Mouse (Mus musculus) hematopoietic multipotent progenitor cell, adult 10-12 weeks (in vitro differentiated cells): ENCODE results near the gene Copz1. TPM values are rescaled to one million over a fixed set of nuclear protein-coding genes. Genes with fewer than 3 reads are reported as not detected.

ENCODE experiments used
- polyA plus RNA-seq: library from polyadenylated mRNA; stranded (reverse); fragments of >175 nt; gene quantifications from 2 replicates; pipeline ENCODE4 v1.2.3, GENCODE M21; 2012; ENCODE audit warnings: low replicate concordance

Copz1 gene
- polyA plus RNA-seq: 13.2 and 36.2 TPM in 2 replicates

DNA sequence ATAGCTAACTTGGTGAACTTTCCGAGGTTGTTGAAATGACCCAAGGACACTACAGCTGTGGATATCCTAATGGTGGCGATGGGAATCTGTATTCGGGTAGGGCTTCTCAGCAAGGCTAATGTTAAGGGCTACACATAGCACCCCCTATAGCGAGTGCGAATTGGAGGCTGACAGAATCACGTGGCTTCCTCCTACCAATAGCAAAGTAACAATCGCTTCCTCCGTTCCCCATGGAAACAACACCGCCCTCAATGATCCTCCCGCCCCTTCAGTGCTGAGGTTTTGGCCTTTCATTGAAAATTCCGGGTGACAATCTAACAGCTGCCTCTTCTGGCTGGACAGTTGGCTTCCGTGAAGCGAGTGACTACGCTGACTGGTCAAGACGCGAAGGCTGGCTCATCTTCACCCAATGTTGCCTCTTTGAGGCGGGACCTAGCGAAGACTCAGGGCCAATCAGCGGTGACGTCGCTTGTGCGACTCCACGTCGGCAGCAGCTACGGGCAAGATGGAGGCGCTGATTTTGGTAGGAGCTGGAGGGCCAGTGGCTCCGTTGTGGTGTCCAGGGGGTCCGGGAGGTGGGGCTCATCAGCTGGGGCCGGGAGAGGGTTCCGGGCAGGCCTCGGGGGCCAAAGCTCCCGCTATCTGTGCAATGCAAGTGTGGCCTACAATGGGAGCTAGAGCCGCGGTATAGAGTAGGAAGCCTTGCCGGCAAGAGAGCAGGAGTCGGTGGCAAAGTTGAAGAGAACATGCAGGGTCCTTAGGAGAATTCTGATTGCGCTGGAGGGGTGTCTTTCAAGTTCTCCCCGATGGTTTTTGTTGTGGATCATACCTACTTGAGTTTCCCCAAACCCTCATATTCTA is at the start of gene Copz1:
Copz1 (plus strand) TSS at position 296 of the 861 bp plus-strand sequence.

DNA sequence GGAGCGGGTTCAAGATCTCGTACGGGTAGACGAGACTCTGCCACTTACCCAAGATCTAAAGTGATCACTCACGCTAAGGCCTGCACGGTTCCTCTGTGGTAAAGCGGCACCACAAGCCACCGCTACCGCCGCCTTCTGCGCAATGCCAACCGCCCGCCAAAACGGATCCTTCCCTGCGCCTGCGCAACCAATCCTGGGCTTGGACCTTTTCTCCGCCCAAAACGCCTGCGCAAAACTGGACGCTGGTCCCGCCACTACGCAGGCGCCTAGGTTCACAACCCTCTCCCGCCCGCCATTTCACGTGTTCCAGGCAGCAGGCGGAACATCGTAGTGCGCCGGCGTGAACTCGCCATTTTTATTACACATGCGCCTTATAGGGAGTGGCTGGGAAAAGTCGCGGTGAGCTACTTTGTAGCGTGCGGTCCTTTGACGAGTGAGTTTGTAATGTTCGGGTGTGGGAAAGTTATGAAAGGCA is 32.8 kb upstream of the Copz1 start, which contains the start of gene Cbx5:
Cbx5 (minus strand) TSS at position 132 of the 475 bp plus-strand sequence.

DNA sequence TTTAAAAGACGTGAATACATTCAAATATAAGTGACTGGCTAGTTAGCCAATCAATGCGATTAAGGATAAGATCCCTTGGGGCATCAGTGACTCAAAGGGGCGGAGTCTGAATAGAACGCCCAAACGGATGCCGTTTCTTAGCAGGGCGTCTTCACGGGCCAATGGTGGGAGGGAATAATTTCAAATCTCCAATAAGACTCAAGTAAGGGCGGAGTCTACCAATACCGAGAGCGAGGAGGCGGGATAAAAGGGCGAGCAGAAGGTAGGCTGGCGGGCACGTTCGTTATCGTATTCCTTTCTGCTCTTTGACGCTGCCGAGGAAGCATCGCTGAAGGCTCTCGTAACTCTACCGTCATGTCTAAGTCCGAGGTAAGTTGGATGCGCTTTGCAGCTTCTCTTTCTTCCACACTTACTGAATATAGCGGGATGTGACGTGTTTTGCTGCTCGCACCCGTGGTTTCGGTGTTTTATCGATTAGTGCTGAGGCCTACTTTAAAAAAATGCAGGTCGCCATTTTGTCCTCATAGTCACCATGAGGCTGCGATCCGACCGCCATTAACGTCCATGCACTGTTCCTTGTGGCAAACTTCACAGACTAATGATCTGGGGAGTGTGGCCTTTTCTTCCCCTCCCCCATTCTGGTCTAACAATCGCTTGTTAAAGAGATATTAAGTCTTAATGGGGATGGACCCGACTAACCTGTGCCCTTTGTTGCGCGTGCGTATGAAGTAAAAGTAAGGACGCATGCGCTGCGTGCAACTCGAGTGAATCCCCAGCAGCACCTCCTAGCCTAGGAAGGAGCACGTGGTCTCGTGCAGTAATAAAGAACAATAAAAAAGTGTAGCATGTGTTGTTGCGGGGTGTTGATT is 32.1 kb upstream of the Copz1 start, which contains the start of gene Hnrnpa1:
Hnrnpa1 (plus strand) TSS at position 273 of the 869 bp plus-strand sequence.

DNA sequence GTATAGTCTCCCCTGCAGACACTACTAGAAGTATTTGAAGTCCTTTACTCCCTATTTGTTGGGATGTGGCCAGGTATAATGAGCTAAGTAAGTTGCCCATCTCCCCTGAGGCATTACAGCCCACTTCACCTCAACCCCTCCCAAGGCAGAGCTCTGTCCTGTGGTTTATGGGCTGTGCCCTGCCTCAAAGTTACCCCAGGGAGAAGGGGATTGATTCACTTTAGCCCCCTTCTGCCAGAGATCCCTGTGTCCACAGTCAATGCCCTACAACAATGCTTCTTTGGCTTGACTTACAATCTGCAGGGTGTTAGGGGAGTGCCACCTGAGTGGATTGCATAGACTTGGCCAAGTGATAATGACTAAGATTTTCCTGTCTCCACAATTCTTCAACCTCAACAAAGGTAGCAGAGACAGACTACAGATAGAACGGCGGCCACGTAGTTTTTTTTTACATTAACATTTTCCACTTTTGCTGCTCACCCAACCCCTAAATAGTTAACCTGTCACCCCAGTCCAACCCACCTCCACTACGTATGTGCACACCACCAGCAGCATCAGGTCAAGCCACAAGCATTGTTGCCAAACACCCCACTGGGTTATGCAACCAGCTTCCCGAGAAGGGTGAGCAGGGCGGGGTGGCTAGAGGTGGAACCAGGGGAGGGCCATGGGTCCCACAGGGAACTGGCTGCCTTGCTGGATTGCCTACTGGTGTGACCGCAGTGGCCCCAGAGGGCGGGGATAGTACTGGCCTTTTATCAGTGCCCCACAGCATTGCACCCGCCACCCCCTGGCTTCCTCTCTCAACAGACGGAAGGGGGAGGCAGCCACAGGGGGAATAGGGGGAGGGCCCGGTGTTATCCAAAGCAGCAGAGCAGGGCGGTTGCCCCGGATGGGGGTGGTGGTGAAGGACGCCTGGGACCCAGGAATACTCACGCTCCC is 14.5 kb upstream of the Copz1 start, which contains the start of gene Nfe2:
Nfe2 (minus strand) TSS at position 614 of the 939 bp plus-strand sequence.

DNA sequence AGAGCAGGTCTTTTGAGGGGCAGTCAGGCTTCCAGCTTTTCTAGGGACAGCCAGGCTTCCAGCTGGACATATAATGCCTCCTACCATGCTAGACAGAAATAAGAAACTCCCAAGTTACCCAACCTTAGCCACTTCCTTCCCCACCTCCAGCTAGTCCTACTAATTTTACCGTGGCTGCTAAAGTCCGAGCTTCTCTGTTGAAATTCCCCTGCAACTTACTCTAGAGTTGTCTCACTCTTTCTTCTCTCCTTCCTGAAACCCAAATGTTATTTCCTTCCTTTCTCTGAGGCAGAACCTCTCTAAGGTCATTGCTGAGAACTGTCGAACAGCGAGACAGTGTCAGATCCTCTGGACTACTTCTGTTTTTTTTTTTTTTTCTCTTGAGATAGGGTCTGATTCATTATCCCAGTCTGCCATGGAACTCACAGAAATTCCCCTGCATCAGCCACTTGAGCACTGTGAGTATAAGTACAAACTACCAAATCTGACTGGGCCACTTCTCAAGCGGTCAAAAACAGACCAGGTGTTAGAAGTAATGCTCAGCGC is 37.9 kb downstream of the Copz1 start, which contains the start of gene Gpr84:
Gpr84 (minus strand) TSS at position 248 of the 546 bp plus-strand sequence.

DNA sequence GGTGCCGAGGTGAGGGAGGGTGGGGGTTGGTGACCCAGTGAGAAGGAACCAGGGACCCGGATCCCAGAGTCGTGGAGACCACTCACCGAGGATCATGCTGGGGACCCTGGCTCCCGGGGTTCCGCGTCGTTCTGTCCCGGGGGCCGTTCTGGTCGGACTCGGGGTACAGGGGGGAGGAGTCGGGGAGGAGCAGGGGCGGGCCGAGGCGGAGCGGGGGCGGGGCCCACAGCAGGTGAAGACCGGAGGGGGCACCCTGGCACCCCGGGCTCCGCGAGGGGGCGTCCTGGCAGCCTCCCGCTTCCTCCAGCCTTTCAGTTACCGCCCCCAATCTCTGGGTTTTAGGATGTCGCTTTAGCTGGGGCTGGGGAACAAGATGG is 67.4 kb downstream of the Copz1 start, which contains the start of gene Zfp385a:
Zfp385a (minus strand) TSS at position 133 of the 377 bp plus-strand sequence.

Other genes starting within 250 kb of the Copz1 start
- gene Smug1, start 105.6 kb upstream of the Copz1 start, polyA plus RNA-seq: 5.7 and 7.2 TPM in 2 replicates
- 1.2 and 3.2 TPM in 2 replicates for gene Cbx5, start 32.9 kb upstream of the Copz1 start, polyA plus RNA-seq
- 40.2 and 80.3 TPM in 2 replicates for gene Hnrnpa1, start 32.3 kb upstream of the Copz1 start, polyA plus RNA-seq
- 24.0 and 33.2 TPM in 2 replicates for gene Nfe2, start 14.3 kb upstream of the Copz1 start, polyA plus RNA-seq
- 0.13 and 0.15 TPM in 2 replicates for gene Gpr84, start 37.9 kb downstream of the Copz1 start, polyA plus RNA-seq
- 180 and 361 TPM in 2 replicates for gene Zfp385a, start 67.4 kb downstream of the Copz1 start, polyA plus RNA-seq
- gene Itga5, start 94.0 kb downstream of the Copz1 start, polyA plus RNA-seq: 5.0 and 8.0 TPM in 2 replicates
- gene Gtsf1, start 157.8 kb downstream of the Copz1 start, polyA plus RNA-seq: not detected in 2 replicates
- gene Gtsf2, start 175.8 kb downstream of the Copz1 start, polyA plus RNA-seq: not detected in 2 replicates
- gene Nckap1l, start 181.1 kb downstream of the Copz1 start, polyA plus RNA-seq: 24.4 and 46.7 TPM in 2 replicates
- gene Pde1b, start 230.3 kb downstream of the Copz1 start, polyA plus RNA-seq: 26.6 and 53.7 TPM in 2 replicates